Mouse (Mus musculus) gastrocnemius, adult 2 months (tissue): ENCODE measurements at regions not wholly inside any gene's neighbourhood (a gene's known extent, or its start where the extent isn't known, plus 50 kb on each side); places are given as distances from the start of the nearest gene placed in this dataset.
"Not testable (repeated sequence)": the region's sequence is repeated elsewhere in the genome, so short reads cannot be mapped to it uniquely, and the experiment has no call there.

ENCODE experiments used
- DNase-seq: peaks from one replicate; pipeline ENCODE4 v3.0.0; 2022
- H3K27ac ChIP-seq: fragments of 200-600 bp; 2 replicates; pipeline ENCODE4 v1.8.1; 2022; ENCODE audit warnings: mild to moderate bottlenecking
- H3K4me3 ChIP-seq: fragments of 200-600 bp; 2 replicates; pipeline ENCODE4 v1.8.1; 2022; ENCODE audit warnings: mild to moderate bottlenecking, moderate library complexity
- CTCF ChIP-seq: fragments of 200-600 bp; IDR thresholded peaks from 2 replicates; pipeline ENCODE4 v1.8.1; 2022; ENCODE audit warnings: antibody characterized with exemption, mild to moderate bottlenecking, moderate library complexity
- intact Hi-C: fragments of 180-260 bp; cut with DNase I; formaldehyde crosslinking; loops from one replicate; pipeline ENCODE4 v1.15.1; 2025

- no peak for DNase-seq
- Histone ChIP-seq H3K27ac (no peak overlapping the region), H3K4me3 (no peak overlapping the region)
- no peak for TF ChIP-seq CTCF
- intact Hi-C loops = no loop called here
Measured at GRCm38 (mm10) chr12:65455683-65456082, 230.4 kb downstream of the Wdr20rt start.

- intact Hi-C loops = no loop called here
- no peak overlapping the region for H3K27ac ChIP-seq
- TF ChIP-seq CTCF = no peak
- no peak overlapping the region for H3K4me3 ChIP-seq
- no peak for DNase-seq
Measured at GRCm38 (mm10) chr12:65456956-65457355, 231.6 kb downstream of the Wdr20rt start.

GRCm38 (mm10) chr12:65464246-65464645 is 238.9 kb downstream of the Wdr20rt start:
- no peak overlapping the region for H3K27ac ChIP-seq
- DNase-seq = no peak
- intact Hi-C loops = no loop called here
- H3K4me3 ChIP-seq = no peak overlapping the region
- TF ChIP-seq CTCF = no peak

- DNase-seq, intact Hi-C loops, H3K4me3 ChIP-seq, H3K27ac ChIP-seq: not testable (repeated sequence)
Measured at GRCm38 (mm10) chr12:65478674-65479073, 253.4 kb downstream of the Wdr20rt start.

- TF ChIP-seq CTCF = no peak
- Histone ChIP-seq H3K27ac (no peak overlapping the region), H3K4me3 (no peak overlapping the region)
- no peak for DNase-seq
- intact Hi-C loops = no loop called here
Measured at GRCm38 (mm10) chr12:65480829-65481228, 255.5 kb downstream of the Wdr20rt start.

GRCm38 (mm10) chr12:65491092-65491491 is 265.8 kb downstream of the Wdr20rt start:
- Histone ChIP-seq H3K4me3 (no peak overlapping the region), H3K27ac (no peak overlapping the region)
- intact Hi-C loops = no loop called here
- no peak for TF ChIP-seq CTCF
- DNase-seq = no peak

GRCm38 (mm10) chr12:65494388-65495030 is 269.2 kb downstream of the Wdr20rt start:
- no peak for DNase-seq
- H3K4me3 ChIP-seq = no peak overlapping the region
- TF ChIP-seq CTCF = no peak
- no peak overlapping the region for H3K27ac ChIP-seq
- intact Hi-C loops = no loop called here

GRCm38 (mm10) chr12:65496613-65497012 is 271.3 kb downstream of the Wdr20rt start:
- no peak overlapping the region for H3K27ac ChIP-seq
- intact Hi-C loops = no loop called here
- no peak overlapping the region for H3K4me3 ChIP-seq
- TF ChIP-seq CTCF = no peak
- DNase-seq = no peak

GRCm38 (mm10) chr12:65497602-65498001 is 272.3 kb downstream of the Wdr20rt start:
- no peak for TF ChIP-seq CTCF
- no peak overlapping the region for H3K4me3 ChIP-seq
- H3K27ac ChIP-seq = no peak overlapping the region
- no peak for DNase-seq
- intact Hi-C loops = no loop called here

- intact Hi-C loops = no loop called here
- TF ChIP-seq CTCF = no peak
- DNase-seq = no peak
- Histone ChIP-seq H3K4me3 (no peak overlapping the region), H3K27ac (no peak overlapping the region)
Measured at GRCm38 (mm10) chr12:65501459-65501858, 276.1 kb downstream of the Wdr20rt start.

- H3K4me3 ChIP-seq = no peak overlapping the region
- no peak for DNase-seq
- no peak overlapping the region for H3K27ac ChIP-seq
- no peak for TF ChIP-seq CTCF
- intact Hi-C loops = no loop called here
Measured at GRCm38 (mm10) chr12:65502045-65502444, 276.7 kb downstream of the Wdr20rt start.

- intact Hi-C loops = no loop called here
- H3K27ac ChIP-seq = no peak overlapping the region
- H3K4me3 ChIP-seq = no peak overlapping the region
- TF ChIP-seq CTCF = no peak
- DNase-seq = no peak
Measured at GRCm38 (mm10) chr12:65513070-65513469, 287.8 kb downstream of the Wdr20rt start.

GRCm38 (mm10) chr12:65534142-65534690 is 308.9 kb downstream of the Wdr20rt start:
- no peak for DNase-seq
- no peak overlapping the region for H3K27ac ChIP-seq
- intact Hi-C loops = no loop called here
- H3K4me3 ChIP-seq = no peak overlapping the region
- no peak for TF ChIP-seq CTCF

GRCm38 (mm10) chr12:65548301-65548700 is 323.0 kb downstream of the Wdr20rt start:
- no peak for TF ChIP-seq CTCF
- intact Hi-C loops = no loop called here
- DNase-seq = no peak
- no peak overlapping the region for H3K4me3 ChIP-seq
- no peak overlapping the region for H3K27ac ChIP-seq
